9 mouse cellular contexts compared by ENCODE assay signal in the genomic region with DNA sequence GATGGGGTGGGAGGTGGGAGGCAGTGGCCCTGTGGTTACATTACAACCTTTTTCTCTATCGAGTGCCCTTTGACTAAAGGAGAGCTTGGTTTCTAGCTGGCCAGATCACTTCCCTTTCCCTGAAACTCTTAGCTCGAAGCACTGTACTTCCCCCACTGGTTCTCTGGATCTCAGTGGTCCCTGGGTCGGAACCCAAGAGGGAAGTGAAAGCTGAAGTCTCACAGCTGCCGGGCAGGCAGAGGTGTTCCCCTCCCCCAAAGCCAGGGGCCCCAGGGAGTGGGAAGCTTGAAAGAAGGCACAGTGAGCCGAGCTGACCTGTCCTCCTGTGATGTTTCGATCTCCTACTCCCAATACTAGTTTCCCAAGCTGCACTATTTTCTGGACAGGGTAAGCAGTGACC. TPM values are rescaled to one million over a fixed set of nuclear protein-coding genes. Genes with fewer than 3 reads are reported as not detected.
DNase-seq lines count a peak whose midpoint lies in the region; ATAC-seq lines count a peak whose summit lies in the region.
"Had no signal": no experiment of that assay in that cellular context is flagged by ENCODE, and none has a peak within 500 bp of the region (broad histone marks: within the 10 kb centered on the region; RNA-seq: fewer than 3 reads in every experiment).

No protein-coding gene starts in this region.

- H3K4me1 ChIP-seq in intestine, embryonic 16.5 days (ENCODE audit: control insufficient read depth, insufficient read depth, low read length): peaks cover 20% of the 10 kb centered on the region
- no peaks in the 10 kb centered on the region for H3K4me1 ChIP-seq in forebrain, embryonic 11.5 days (replicated peaks; ENCODE audit: control insufficient read depth, insufficient read depth, low read length)

- peak; percentile 33 to 38 for DNase-seq in left cerebral cortex, postnatal 14 days (ENCODE audit: low spot score in 2 of 2)
- DNase-seq in left cerebral cortex, adult 18-20 months (ENCODE audit: low spot score in 2 of 2): no peak
- DNase-seq in forebrain, embryonic 11.5 days (ENCODE audit: low spot score): no peak
- DNase-seq: adrenal gland, postnatal 14 days had no signal

- intact Hi-C loops in left cerebral cortex, postnatal 14 days (cut with DNase I): no loop called here

- H3K4me3 ChIP-seq in intestine, embryonic 16.5 days (ENCODE audit: low read length): no peak overlapping the region
- H3K4me3 ChIP-seq in forebrain, embryonic 11.5 days (ENCODE audit: low read depth, low read length): no peak overlapping the region

- H3K27ac ChIP-seq in intestine, embryonic 16.5 days (ENCODE audit: low read length): no peak overlapping the region
- H3K27ac ChIP-seq in forebrain, embryonic 11.5 days (ENCODE audit: low read depth, low read length): no peak overlapping the region

- ATAC-seq in granulocyte monocyte progenitor cell, adult 5-6 weeks (replicated peaks; ENCODE audit: poor library complexity, severe bottlenecking): peak; percentile 88
- no peak for ATAC-seq in intestine, embryonic 16.5 days
- ATAC-seq in neutrophil, adult 5-6 weeks (ENCODE audit: extremely low read depth, insufficient number of reproducible peaks, low FRiP score, poor library complexity, severe bottlenecking): peak; percentile 70
- no peak for ATAC-seq in forebrain, embryonic 11.5 days (replicated peaks; ENCODE audit: low FRiP score)
- ATAC-seq in cerebellum, adult (ENCODE audit: insufficient number of reproducible peaks, low FRiP score, low TSS enrichment): no peak
- ATAC-seq: forebrain, embryonic 16.5 days had no signal

- no peaks in the 10 kb centered on the region for H3K9me3 ChIP-seq in intestine, embryonic 16.5 days (ENCODE audit: control insufficient read depth, low read length)
- H3K9me3 ChIP-seq in forebrain, embryonic 11.5 days (ENCODE audit: control insufficient read depth, low read length): no peaks in the 10 kb centered on the region

- peak overlapping the region; percentile 22; the same call in 1 of the 2 replicates for H3K4me2 ChIP-seq in intestine, embryonic 16.5 days (ENCODE audit: low read depth, low read length)
- no peak overlapping the region for H3K4me2 ChIP-seq in forebrain, embryonic 11.5 days (ENCODE audit: low read depth, low read length, severe bottlenecking)

- H3K9ac ChIP-seq in intestine, embryonic 16.5 days (ENCODE audit: low read depth, low read length): no peak overlapping the region
- H3K9ac ChIP-seq in forebrain, embryonic 11.5 days (ENCODE audit: low read length): no peak overlapping the region

- H3K27me3 ChIP-seq in intestine, embryonic 16.5 days (replicated peaks; ENCODE audit: control insufficient read depth, insufficient read depth, low read length): no peaks in the 10 kb centered on the region
- H3K27me3 ChIP-seq in forebrain, embryonic 11.5 days (ENCODE audit: control insufficient read depth, insufficient read depth, low read length): no peaks in the 10 kb centered on the region

- WGBS in intestine, embryonic 16.5 days: 15% methylated on average over 6 of the region's 6 CpGs
- WGBS in forebrain, embryonic 11.5 days: 28% methylated on average over 6 of the region's 6 CpGs

- H3K36me3 ChIP-seq in intestine, embryonic 16.5 days (ENCODE audit: control insufficient read depth, insufficient read depth, low read length): no peaks in the 10 kb centered on the region
- H3K36me3 ChIP-seq in forebrain, embryonic 11.5 days (ENCODE audit: control insufficient read depth, insufficient read depth, low read length): no peaks in the 10 kb centered on the region

RNA-seq across cellular contexts. Expression of gene Cd164, which starts 54.0 kb away (rescaled TPM):
- total RNA-seq in left cerebral cortex, postnatal 14 days (2021): 10 to 100 TPM; 56.1 to 57.1 TPM
- 10 to 100 TPM; 61.0 to 68.7 TPM for total RNA-seq in left cerebral cortex, adult 18-20 months (2021)
- total RNA-seq in granulocyte monocyte progenitor cell, adult 5-6 weeks (2014; fragmentation: Nextera tagmentation): 140 and 168 TPM in 2 replicates
- 169 and 206 TPM in 2 replicates for total RNA-seq in granulocyte monocyte progenitor cell, adult 5-6 weeks (2017)
- 186 and 195 TPM in 2 replicates for polyA plus RNA-seq in intestine, embryonic 16.5 days (2015; fragmentation: Nextera tagmentation; extraction: Ambion mirVana)
- 137 and 155 TPM in 2 replicates for total RNA-seq in neutrophil, adult 5-6 weeks (2017)
- 125 and 138 TPM in 2 replicates for polyA plus RNA-seq in forebrain, embryonic 11.5 days (2014; fragmentation: Nextera tagmentation; extraction: Ambion mirVana)

Comparison
In these comparisons a context has a peak if more than half of its experiments do, and no peak if none do; other contexts are left out.
1. DNase-seq: peak in left cerebral cortex, postnatal 14 days (2 of 2); none in left cerebral cortex, adult 18-20 months (0 of 2) and forebrain, embryonic 11.5 days (single experiment).
2. ATAC-seq: peak in granulocyte monocyte progenitor cell, adult 5-6 weeks (single experiment) and neutrophil, adult 5-6 weeks (single experiment); none in intestine, embryonic 16.5 days (single experiment), forebrain, embryonic 11.5 days (single experiment) and cerebellum, adult (single experiment).